Mouse (Mus musculus) right cerebral cortex, postnatal 36 days (tissue): ENCODE data around the gene Shisa7.
A peak's percentile ranks its signal among the peaks of the same experiment; 100 is the strongest.
"Not testable (repeated sequence)": the region's sequence is repeated elsewhere in the genome, so short reads cannot be mapped to it uniquely, and the experiment has no call there.

Source experiments
- DNase-seq, 2 experiments: peaks; one replicate each; pipeline ENCODE4 v3.0.0; 2022; ENCODE audit warnings: low spot score in 2 of 2, mixed read lengths in 1 of 2

Gene Shisa7

DNA sequence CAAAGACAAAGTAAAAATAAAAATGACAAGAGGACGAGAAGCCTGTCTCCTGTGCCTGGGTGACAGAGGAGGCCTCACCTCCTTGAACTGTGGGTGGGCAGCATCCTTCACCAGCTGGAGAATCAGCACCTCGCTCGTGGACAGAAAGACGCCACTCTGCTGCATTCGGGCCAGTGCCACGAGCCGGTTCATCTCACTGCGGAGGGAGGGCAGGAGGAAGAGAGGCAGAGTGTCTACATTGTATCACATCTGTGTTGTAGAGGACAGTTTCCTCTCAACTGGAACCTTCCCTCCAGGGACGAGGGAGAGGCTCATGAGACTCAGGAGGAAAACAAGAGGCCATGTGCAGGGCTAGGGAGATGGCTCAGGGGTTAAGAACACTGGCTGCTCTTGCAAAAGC lies 4.9 kb upstream of the Shisa7 start:
- no peak for DNase-seq

DNA sequence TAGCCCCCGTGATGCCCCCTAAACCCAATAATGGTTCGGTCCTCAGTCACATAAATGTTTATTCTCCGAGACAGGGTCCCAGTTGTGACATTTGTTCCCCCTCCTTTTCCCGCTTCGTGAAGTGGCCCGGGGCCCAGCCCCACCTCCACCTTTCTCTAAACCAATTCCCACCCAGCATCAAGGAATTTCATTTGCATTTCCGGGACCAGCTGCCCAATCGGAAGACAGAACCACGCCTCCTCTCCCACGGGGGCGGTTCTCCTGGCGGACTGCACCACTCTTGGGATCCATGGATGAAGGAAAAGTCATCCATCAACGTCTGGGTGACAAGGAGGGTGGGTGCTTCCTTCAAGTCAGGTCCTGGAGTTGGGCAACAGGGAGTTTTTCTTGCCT lies 417 bp upstream of the Shisa7 start:
- DNase-seq = peak; percentile 94

DNA sequence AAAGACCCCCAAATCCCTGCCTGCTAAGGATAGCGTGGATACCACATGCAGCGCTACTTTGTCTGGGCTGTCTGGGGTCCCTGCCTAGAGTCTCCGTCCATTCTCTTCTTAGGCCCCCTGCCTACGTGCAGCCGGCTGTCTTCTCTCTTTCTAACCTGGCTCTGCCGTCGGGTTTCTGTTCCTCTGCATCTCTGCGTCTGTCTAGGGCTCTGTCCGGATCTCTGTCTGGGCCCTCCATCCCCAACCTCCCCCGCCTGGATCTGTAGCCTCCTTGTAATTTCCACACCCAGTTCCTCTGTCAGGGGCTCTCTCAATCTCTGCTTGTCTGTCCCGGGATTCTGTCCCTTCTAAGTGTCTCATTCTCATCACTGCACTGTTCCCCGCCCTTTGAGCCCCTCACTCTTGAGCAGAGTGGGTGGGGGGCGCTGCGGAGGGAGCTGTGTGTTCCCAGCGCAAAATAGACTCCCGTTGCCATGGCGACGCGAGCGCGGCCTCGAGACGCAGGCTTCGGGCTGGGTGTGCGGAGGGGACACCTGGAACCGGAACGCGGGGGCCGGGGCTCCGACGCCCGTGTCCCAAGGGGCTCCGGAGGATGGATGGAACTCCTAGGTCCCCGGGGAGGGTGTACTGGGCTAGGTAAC lies 772 bp downstream of the Shisa7 start:
- peak; percentile 86 to 88 for DNase-seq

DNA sequence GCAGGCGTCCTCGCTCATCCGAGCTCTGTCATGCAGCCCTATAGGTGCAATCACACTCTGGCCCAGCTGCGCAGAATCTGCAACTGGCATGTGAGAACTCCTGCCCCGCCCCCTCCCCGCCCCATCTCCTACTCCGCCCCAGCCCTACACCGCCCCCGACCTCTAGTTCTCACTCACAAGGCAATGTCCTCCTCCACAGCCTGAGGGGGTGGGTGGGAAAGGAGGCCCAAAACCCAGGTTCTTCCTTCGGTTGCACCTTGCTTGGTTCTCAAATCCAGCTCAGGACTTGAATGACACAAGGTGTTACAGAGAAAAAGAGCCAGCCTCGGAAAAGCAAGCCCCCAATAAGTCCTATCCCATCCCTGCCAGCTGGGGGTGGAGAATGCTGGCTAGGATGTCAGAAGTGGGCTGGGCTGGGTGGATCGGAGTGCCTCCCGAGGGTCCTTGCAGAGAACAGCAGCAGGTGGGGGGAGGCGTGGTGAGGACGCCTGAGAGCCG lies 1.8 kb downstream of the Shisa7 start:
- peak; percentile 59 to 62 for DNase-seq

DNA sequence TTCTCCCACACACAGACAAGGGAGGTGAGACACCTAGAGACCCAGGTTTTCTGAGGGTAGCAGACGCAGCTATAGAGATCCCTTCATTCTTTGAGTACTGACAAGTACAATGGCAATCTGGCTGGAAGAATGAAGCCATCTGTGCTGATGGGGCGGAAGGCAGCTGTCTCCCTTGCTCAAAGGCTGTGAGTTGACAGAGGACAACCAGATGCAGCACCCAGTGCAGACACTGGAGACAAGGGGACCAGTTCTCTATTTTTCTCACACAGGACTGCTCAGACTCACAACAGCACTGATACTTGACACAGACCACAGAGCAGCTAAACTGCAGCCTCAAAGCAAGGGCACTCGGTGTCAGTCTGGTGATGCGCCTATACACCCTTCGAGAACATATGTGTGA lies 2.4 kb downstream of the Shisa7 start:
- peak in 1 of 2 experiments; percentile 57 for DNase-seq

DNA sequence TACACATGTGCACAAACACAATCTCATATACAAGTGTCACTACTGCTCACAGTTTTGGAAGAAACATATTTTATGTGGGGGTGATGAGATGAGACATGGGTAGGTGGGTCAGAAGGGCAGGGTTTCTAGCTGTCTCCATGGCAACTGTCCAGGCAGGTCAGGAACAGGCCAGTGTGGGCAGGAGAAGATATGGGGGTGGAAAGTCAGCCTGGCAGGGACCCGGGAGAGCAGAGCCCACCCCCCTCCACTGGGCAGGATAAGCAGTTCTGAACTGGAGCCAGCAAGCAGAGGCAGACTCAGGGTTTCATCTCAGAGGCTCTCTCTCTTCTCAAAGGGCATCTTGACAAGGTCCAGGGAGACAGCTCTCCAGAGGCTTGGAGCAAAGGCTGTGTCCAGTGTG lies 6.9 kb downstream of the Shisa7 start:
- DNase-seq = no peak

DNA sequence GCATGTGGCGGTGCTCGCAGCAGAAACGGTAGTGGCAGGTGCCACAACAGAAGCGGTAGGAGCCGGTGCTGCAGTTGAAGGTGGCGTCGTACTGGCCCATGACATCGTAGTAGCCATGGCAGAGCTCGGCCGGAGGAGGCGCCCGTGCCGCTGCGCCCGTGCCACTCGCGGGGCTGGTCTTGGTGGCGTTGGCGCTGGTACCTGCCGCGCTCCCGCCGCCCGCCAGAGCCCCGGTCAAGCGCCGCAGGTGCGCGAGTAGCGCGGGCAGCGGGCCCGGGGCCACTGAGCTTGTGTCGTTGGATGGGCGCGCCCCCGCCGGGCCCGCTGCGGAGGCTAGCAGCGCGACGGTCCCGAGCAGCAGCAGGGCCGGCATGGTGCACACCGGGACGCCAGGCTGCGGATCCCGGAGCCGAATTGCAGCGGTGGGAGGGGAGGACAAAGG lies 8.1 kb downstream of the Shisa7 start:
- peak; percentile 34 to 35 for DNase-seq

DNA sequence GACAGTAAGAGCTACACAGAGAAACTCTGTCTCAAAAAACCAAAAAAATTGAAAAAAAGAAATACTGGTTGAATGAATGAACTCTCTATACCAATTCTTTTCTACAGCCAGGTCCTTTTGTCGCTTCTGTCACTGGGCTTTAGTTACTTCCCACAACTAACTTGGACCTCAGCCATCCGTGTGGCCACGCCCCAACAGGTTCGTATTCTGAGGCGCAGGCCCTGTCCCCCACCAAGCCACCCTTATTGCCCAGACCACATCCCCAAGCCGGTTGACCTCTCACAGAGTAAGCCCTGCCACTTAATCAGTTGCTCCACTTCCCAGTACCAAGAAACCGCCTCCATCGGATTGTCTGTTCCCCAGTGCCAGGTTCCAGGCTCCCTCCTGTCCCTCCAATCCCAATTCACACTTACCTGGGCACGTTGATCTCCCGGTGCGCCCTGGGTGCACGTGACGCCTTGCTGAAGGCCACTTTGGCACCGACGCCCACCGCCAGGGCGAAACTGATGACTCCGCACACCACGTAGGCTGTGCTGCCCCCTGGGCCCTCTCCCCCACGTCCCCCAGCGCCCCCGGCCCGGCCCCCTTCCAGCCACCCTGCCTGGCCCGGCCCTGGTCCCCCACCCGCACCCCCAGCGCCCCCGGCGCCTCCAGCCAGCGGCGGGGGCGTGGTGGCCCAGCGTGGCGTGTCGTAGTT lies 8.7 kb downstream of the Shisa7 start:
- DNase-seq = no peak

DNA sequence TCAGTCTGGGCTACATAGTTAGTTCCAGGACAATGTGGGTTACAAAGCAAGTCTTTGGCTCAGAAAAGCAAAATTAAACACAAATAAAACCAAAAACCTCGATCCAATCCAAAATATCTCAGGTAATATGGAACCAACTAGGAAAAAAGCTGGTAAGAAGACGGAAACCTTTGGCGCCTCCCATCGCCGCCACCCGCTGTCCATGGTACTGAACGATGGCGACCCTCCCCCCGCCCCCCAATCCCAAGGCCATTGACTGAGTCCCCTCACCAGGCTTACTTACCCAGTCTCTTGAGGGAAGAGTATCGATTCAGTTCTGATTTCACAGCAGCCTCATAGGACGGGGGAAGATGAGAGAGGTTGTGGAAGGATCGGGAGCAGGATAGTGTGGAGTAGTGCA lies 14.0 kb downstream of the Shisa7 start:
- no peak for DNase-seq

DNA sequence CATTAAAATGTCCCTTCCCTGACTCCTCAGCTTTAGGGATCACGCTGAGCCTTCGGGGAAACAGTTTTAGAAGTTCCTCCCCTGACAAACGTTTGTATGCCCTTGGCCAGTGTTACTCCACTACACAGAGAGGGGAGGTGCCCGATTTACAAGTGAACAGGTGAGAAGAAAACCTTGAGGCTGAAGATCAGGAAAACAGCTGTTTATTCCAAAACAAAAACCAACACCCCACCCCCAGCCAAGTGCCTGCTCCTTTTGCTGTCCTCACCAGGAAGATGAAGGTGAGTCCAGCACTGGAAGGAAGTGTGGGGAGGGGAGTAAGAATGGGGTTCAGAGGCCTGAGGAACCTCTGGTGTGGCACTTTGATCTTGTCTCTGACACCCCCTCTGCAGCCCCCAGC lies 19.1 kb downstream of the Shisa7 start:
- no peak for DNase-seq

DNA sequence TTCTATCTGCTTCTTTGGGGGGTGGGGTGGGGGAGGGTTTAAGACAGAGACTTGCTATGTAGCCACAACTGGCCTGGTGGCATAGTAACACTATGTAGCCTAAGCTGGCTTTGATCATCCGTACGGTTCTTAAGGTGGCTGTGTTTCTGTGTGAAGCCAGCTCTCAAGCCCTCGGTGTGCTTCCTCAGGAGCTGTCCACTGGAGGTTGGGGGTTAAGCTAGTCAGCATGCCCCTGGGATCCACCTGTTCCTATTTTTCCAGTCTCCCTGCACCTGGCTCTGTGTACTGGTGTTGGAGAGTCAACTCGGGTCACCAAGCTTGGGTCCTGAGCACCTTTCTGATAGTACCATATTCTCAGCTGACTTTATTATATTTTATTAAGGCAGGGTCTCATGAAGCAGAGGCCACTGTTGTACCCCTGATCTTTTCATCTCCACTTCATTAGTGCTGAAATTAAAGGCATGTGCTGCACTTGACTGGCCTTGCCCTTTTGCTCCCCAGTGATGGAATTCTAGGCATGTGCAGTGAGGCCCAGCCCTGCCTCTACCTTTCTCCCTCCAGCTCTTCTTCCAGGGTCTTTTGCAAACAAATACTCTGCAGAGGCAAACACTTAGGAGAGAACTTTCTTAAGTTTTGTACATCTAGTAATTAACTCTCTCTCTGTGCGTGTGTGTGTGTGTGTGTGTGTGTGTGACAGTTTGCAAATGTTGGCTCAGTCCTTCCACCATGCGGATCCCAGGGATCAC lies 22.2 kb downstream of the Shisa7 start:
- no peak for DNase-seq

DNA sequence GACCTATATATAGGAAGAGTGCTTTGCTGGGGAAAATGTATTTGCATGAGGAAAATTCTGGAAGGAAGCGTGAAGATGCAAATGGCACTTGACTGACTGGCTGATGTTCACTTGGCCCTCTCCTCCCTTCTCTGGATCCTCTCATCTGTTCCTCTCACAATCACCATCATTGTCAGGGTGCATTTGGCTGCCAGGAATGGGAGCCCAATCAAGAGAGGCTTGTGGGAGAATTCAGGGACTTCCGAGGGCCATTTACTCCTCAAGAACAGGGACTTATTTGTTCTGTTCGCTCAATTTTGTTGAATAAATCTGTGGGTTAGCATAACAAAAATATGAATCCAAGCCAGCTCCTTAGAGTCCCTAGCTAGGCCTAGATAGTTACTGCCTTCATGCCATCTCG lies 22.8 kb downstream of the Shisa7 start:
- DNase-seq = no peak

DNA sequence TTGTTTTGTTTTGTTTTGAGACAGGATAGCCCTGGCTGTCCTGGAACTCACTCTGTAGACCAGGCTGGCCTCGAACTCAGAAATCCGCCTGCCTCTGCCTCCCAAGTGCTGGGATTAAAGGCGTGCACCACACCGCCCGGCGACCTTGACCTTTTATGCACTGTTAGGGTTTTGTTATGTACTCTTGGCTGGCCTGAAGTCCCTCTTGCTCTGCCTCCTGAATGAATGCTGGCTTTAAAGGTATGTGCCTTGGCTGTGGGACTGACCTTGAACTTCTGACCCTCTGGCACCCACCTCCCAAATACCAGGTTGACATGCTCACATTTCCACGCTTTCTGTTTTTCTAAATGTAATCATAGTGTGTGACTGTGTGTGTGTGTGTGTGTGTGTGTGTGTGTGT lies 23.6 kb downstream of the Shisa7 start:
- DNase-seq = not testable (repeated sequence)

DNA sequence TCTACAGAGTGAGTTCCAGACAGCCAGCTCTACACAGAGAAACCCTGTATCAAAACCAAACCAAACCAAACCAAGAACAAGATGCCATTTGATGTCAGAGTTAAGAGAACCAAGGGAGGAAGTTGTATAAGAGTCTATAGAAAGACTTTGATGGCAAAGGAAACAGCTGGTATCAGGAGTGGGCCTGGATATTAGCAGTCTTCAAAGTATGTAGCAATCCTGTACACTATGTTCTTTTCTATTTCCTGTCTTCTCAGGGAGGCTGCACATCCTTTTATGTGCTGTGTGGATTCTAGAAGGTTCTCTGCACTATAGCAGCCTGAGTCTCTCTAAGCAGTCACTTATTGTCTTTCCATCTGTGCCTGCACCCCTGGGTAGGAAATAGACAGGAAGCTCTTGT lies 27.9 kb downstream of the Shisa7 start:
- DNase-seq = no peak

DNA sequence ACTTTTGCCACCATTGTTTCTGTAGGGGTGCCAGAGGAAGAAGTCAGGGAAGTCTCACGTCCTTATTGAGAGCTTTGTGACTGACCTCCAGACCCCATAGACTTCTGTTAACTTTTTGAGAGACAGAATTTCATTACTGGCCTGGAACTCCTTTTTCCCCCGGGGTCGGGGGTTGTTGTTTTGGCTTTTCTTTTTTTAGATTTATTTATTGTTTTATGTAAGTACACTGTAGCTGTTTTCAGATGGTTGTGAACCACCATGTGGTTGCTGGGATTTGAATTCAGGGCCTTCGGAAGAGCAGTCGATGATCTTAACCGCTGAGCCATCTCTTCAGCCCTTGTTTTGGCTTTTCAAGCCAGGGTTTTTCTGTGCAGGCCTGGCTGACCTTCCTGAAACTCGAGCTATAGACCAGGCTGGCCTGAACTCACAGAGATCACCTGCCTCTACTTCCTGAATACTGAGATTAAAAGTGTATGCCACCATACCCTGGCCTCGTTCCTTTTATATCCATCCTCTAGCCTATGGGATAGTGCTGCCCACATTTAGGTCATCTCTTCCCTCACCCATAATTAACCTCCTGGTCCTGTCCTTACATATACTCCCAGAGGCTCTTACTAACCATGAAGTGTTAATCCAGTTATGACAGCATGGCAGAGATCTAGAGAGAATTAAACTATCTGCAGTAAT lies 31.2 kb downstream of the Shisa7 start:
- no peak for DNase-seq

DNA sequence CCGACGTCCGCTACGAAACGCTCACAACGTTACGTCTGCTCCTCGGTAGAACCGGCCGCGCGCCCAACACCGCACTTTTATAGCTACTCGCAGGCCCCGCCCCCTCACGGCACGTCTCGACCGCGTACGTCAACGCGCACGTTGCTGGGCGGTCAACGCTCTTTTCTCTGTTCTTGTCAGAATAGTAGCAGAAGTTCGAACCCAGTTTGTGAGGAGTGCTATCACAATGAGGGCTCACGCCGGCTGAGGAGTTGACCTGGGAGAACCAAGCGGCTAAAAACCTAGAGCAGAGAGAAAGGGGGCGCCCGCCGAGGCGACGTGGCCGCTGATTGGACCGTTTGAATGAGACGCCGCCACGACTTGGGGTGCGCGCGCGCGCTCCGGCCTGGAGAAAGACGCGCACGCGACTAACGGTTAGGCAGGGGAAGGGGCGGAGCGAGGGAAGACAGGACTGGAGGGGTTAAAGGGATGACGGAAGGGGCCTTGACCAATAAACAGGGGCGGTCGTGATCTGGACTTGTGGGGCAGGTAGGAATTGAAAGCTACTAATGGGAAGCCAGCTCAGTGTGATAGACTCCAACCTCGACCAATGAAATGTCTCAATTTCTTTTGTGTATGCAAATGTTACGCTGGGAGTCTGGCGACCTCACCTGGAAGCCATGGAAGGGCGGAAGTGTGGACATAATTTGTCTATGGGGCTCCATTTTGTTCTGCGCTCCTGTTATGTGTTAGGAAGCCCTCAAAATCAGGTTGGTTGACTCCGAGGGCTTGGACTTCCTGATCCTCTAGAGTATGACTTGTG lies 32.0 kb downstream of the Shisa7 start, which contains the start of gene Ube2s:
TSS of gene Ube2s (minus strand) at position 288 of the 802 bp plus-strand sequence.
- DNase-seq = peak; percentile 96 to 99

DNA sequence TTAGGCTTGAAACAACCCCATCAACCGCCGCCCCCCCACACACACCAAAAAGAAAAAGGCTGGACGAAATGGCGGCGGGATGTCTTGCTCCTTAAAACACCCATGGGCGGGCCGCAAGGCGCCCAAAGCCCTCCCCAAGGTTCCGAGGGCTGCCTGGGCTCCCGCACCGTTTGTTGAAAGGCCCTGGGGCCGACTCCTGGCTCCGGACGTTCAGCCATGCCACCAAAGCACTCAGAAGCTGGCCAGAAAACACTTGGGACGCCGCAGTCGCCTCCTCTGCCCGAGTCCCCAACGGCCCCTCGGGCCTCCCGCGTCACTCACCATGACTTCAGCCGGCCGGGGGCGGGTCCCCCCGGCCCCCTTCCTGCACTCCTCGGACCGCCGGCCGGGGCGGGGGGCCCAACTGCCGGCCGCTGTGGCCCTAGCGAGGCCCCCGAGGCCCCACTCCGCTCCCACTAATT lies 32.6 kb downstream of the Shisa7 start:
- no peak for DNase-seq

DNA sequence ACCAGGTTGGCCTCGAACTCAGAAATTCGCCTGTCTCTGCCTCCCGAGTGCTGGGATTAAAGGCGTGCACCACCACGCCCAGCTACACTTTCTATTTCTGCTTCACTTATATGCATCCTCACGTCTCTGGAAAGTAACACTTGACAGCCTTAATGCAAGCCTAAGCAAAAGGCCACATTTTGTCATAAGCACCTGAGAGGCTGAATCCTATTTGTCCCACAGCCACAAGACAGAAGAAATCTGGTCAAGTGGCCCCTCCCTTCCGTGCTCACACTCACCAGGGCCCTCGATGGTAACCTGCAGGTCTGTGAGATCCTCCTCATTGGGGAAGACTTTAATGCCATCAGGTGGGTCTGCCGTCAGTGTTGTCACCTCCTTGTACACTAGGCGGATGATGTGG lies 33.4 kb downstream of the Shisa7 start:
- DNase-seq = not testable (repeated sequence)

DNA sequence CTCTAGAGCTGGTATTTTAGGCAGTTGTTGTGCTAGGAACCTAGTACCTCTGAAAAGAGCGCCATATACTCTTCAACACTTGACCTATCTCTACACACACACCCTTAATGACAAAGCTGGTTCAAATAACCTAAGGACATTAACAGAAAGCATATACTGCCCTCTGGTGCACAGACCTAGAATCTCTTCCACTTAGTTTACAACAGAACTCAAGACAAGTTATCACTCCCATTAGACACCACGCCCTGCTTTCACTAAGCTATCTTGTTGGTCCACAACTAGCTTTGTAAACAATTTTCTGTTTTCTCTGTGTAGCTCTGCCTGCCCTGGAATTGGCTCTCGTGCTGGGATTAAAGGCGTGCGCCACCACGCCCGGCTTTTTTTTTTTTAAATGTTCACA lies 37.8 kb downstream of the Shisa7 start:
- DNase-seq = no peak

DNA sequence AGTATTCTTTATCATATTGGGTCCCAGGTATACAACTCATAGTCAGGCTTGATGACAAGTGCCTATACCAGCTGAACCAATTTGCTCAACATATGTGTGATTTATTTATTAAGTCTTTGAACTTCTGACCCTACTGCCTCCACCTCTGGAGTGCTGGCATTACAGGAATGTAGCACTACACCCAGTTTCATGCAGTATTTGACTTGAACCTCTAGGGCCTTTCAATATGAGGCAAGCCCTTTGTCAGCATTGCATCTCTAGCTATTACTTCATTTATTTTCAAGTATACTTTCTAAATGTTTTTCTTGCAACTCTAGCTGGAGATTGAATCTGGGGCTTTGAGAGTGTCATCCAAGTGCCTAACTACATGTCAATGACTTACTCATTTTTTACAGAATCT lies 42.2 kb downstream of the Shisa7 start:
- DNase-seq = no peak
